Mouse (Mus musculus): Measurements from ENCODE around the gene Ndrg3.
"Not testable (repeated sequence)": the region's sequence is repeated elsewhere in the genome, so short reads cannot be mapped to it uniquely, and the experiment has no call there.

Ndrg3 gene

GRCm38 (mm10) chr2:156996576-156996975 is 4.7 kb upstream of the Ndrg3 start:
- peak; percentile 72 for DNase-seq

- DNase-seq: peak; percentile 27
Observed at GRCm38 (mm10) chr2:156990727-156991431, 977 bp downstream of the Ndrg3 start.

- no peak for DNase-seq
Observed at GRCm38 (mm10) chr2:156987316-156987715, 4.5 kb downstream of the Ndrg3 start.

- no peak for DNase-seq
Observed at GRCm38 (mm10) chr2:156982864-156983263, 9.0 kb downstream of the Ndrg3 start.

- no peak for DNase-seq
Observed at GRCm38 (mm10) chr2:156981291-156981690, 10.6 kb downstream of the Ndrg3 start.

GRCm38 (mm10) chr2:156980059-156980458 is 11.8 kb downstream of the Ndrg3 start:
- DNase-seq: no peak

GRCm38 (mm10) chr2:156976711-156977110 is 15.1 kb downstream of the Ndrg3 start:
- DNase-seq: peak; percentile 26

GRCm38 (mm10) chr2:156974967-156975366 is 16.9 kb downstream of the Ndrg3 start:
- no peak for DNase-seq

GRCm38 (mm10) chr2:156973316-156974100 is 18.3 kb downstream of the Ndrg3 start:
- DNase-seq: no peak

- DNase-seq: no peak
Observed at GRCm38 (mm10) chr2:156970253-156970652, 21.6 kb downstream of the Ndrg3 start.

- peak; percentile 12 for DNase-seq
Observed at GRCm38 (mm10) chr2:156968501-156968900, 23.4 kb downstream of the Ndrg3 start.

GRCm38 (mm10) chr2:156967388-156967787 is 24.5 kb downstream of the Ndrg3 start:
- no peak for DNase-seq

GRCm38 (mm10) chr2:156963891-156964290 is 28.0 kb downstream of the Ndrg3 start:
- no peak for DNase-seq

GRCm38 (mm10) chr2:156958496-156959252 is 33.2 kb downstream of the Ndrg3 start:
- no peak for DNase-seq

GRCm38 (mm10) chr2:156957035-156957434 is 34.8 kb downstream of the Ndrg3 start:
- no peak for DNase-seq

GRCm38 (mm10) chr2:156956306-156956705 is 35.5 kb downstream of the Ndrg3 start:
- DNase-seq: no peak

- DNase-seq: no peak
Observed at GRCm38 (mm10) chr2:156954463-156954862, 37.4 kb downstream of the Ndrg3 start.

- DNase-seq: no peak
Observed at GRCm38 (mm10) chr2:156951301-156952094, 40.4 kb downstream of the Ndrg3 start.

GRCm38 (mm10) chr2:156950816-156951215 is 41.0 kb downstream of the Ndrg3 start:
- no peak for DNase-seq

GRCm38 (mm10) chr2:156941523-156941922 is 50.3 kb downstream of the Ndrg3 start:
- not testable (repeated sequence) for DNase-seq

GRCm38 (mm10) chr2:156939926-156940325 is 51.9 kb downstream of the Ndrg3 start:
- DNase-seq: not testable (repeated sequence)

GRCm38 (mm10) chr2:156937795-156938194 is 54.1 kb downstream of the Ndrg3 start:
- DNase-seq: no peak

- DNase-seq: no peak
Observed at GRCm38 (mm10) chr2:156935005-156935404, 56.9 kb downstream of the Ndrg3 start.

Measured in retina, postnatal 1 day (tissue).